10 mouse cellular contexts compared by ENCODE assay signal in the genomic region with DNA sequence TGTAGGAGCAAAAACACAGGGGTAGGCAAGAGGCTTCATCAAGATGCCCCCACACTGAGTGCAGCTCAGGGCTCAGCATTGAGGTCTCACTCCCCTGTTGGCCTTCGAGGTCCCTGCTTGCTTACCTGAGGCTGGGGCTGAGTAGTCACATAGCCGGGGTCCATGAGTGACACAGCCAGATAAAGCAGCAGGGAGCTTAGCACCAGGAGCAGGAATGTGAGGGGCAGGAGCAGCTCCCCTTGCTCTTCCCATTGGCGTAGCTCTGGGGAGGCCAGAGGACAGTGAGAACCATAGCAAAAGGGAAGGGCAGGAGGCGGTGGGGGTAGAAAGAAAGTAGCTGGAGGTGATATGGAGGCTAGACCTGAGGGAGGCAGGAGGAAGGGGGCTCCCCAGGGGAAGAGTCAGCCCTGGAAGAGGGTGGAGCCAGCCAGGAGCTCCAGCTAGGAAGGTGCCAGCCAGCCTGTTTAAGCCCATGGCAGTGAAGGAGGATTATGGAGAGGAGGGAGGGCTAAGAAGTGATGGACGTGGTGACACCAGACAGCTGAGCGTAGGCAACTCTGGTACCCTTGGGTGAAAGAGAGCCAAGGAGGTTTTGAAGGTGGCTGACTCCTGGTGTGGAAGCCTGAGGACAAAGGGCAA. TPM values are rescaled to one million over a fixed set of nuclear protein-coding genes. Genes with fewer than 3 reads are reported as not detected.
DNase-seq lines count a peak whose midpoint lies in the region; ATAC-seq and TF ChIP-seq lines count a peak whose summit lies in the region.
"Had no signal": no experiment of that assay in that cellular context is flagged by ENCODE, and none has a peak within 500 bp of the region (broad histone marks: within the 10 kb centered on the region; RNA-seq: fewer than 3 reads in every experiment).

No protein-coding gene starts in this region.

- no peak for TF ChIP-seq CTCF in testis, adult 2 months (IDR thresholded peaks at IDR 0.05; ENCODE audit: control insufficient read depth, insufficient read depth, insufficient replicate concordance, low read depth, low read length)

- intact Hi-C loops in gastrocnemius, postnatal 14 days (cut with DNase I; ENCODE audit: low total_unique reads): no loop called here

- no peaks in the 10 kb centered on the region for H3K9me3 ChIP-seq in limb, embryonic 15.5 days
- H3K9me3 ChIP-seq in stomach, embryonic 16.5 days (replicated peaks; ENCODE audit: control insufficient read depth, low read length): no peaks in the 10 kb centered on the region

- H3K27me3 ChIP-seq in testis, adult 2 months (ENCODE audit: control insufficient read depth, insufficient read depth, low read length): no peaks in the 10 kb centered on the region
- no peaks in the 10 kb centered on the region for H3K27me3 ChIP-seq in limb, embryonic 15.5 days
- no peaks in the 10 kb centered on the region for H3K27me3 ChIP-seq in stomach, embryonic 16.5 days (ENCODE audit: control insufficient read depth, insufficient read depth, low read length)

- TF ChIP-seq POLR2A in testis, adult 2 months (IDR thresholded peaks at IDR 0.05; ENCODE audit: control insufficient read depth, low read depth, low read length): no peak

- no peaks in the 10 kb centered on the region for H3K36me3 ChIP-seq in testis, adult 2 months (ENCODE audit: control insufficient read depth, insufficient read depth, low read length)
- peaks cover 31% of the 10 kb centered on the region for H3K36me3 ChIP-seq in limb, embryonic 15.5 days
- H3K36me3 ChIP-seq in stomach, embryonic 16.5 days (ENCODE audit: control insufficient read depth, insufficient read depth, low read length): no peaks in the 10 kb centered on the region

- H3K9ac ChIP-seq in limb, embryonic 15.5 days: 0 out of 2 replicates have a peak overlapping the region, but pooled peaks have one; percentile 31
- peak overlapping the region; percentile 85; the same call in 1 of the 2 replicates for H3K9ac ChIP-seq in stomach, embryonic 16.5 days (ENCODE audit: low read length)

- H3K27ac ChIP-seq in testis, adult 2 months (ENCODE audit: control insufficient read depth, insufficient read depth, low read depth, low read length): no peak overlapping the region
- peak overlapping the region; percentile 82; the same call in 1 of the 2 replicates for H3K27ac ChIP-seq in limb, embryonic 15.5 days
- no peak overlapping the region for H3K27ac ChIP-seq in stomach, embryonic 16.5 days (ENCODE audit: low read length)

- no peak for ATAC-seq in limb, embryonic 15.5 days (ENCODE audit: insufficient number of reproducible peaks, low FRiP score, low TSS enrichment, low read depth)
- no peak for ATAC-seq in stomach, embryonic 16.5 days (ENCODE audit: insufficient read depth, low FRiP score)
- ATAC-seq in monocyte, adult 5-6 weeks (replicated peaks; ENCODE audit: insufficient number of reproducible peaks, low FRiP score, low TSS enrichment, poor library complexity, severe bottlenecking): no peak

- H3K4me2 ChIP-seq in limb, embryonic 15.5 days: peak overlapping the region; percentile 77
- peak overlapping the region; percentile 87 for H3K4me2 ChIP-seq in stomach, embryonic 16.5 days (ENCODE audit: low read depth, low read length)

- H3K4me3 ChIP-seq in testis, adult 2 months (ENCODE audit: control insufficient read depth, low read depth, low read length): peak overlapping the region; percentile 81
- H3K4me3 ChIP-seq in limb, embryonic 15.5 days: peak overlapping the region; percentile 69
- peak overlapping the region; percentile 69 for H3K4me3 ChIP-seq in stomach, embryonic 16.5 days (replicated peaks; ENCODE audit: low read length)

- WGBS in limb, embryonic 15.5 days: 57% methylated on average over 6 of the region's 6 CpGs
- 43% methylated on average over 6 of the region's 6 CpGs for WGBS in stomach, embryonic 16.5 days

- DNase-seq in adrenal gland, postnatal 10 days: peak; percentile 12
- no peak for DNase-seq in adrenal gland, postnatal 36 days
- no peak for DNase-seq in testis, postnatal 10 days (ENCODE audit: low spot score)
- no peak for DNase-seq in gastrocnemius, postnatal 14 days
- DNase-seq: cerebellum, postnatal 14 days; layer of hippocampus, adult 9-11 months had no signal

- peaks cover 11% of the 10 kb centered on the region for H3K4me1 ChIP-seq in testis, adult 2 months (ENCODE audit: control insufficient read depth, insufficient read depth, low read length)
- H3K4me1 ChIP-seq in limb, embryonic 15.5 days: peaks cover 23% of the 10 kb centered on the region
- H3K4me1 ChIP-seq in stomach, embryonic 16.5 days (ENCODE audit: control insufficient read depth, insufficient read depth, low read length): no peaks in the 10 kb centered on the region

RNA-seq across cellular contexts. Expression of gene Zdhhc12, which starts 1.0 kb away (rescaled TPM):
- total RNA-seq in adrenal gland, postnatal 10 days (2021): 10 to 100 TPM; 14.9 to 19.0 TPM
- total RNA-seq in adrenal gland, postnatal 36 days (2021): 10 to 100 TPM; 16.2 to 25.8 TPM
- 156 and 170 TPM in 2 replicates for polyA plus RNA-seq in testis, adult 2 months (2012; rRNA removed)
- polyA plus RNA-seq in limb, embryonic 15.5 days (2015; fragmentation: Nextera tagmentation; extraction: Ambion mirVana): 21.1 and 21.6 TPM in 2 replicates
- polyA plus RNA-seq in stomach, embryonic 16.5 days (2015; fragmentation: Nextera tagmentation; extraction: Ambion mirVana): 37.4 and 41.4 TPM in 2 replicates
- total RNA-seq in gastrocnemius, postnatal 14 days (2021): 1 to 10 TPM; 3.5 to 4.0 TPM
- 2.6 to 7.1 TPM (median 6.6 TPM) in 3 replicates for total RNA-seq in monocyte, adult 5-6 weeks (2017)

RNA-seq across cellular contexts. Expression of gene Pkn3, which starts 14.9 kb away (rescaled TPM):
- 10 to 100 TPM in 1 of 2 experiments, 1 to 10 TPM in 1; 6.3 to 10.1 TPM for total RNA-seq in adrenal gland, postnatal 10 days (2021)
- 1 to 10 TPM; 5.5 to 6.3 TPM for total RNA-seq in adrenal gland, postnatal 36 days (2021)
- polyA plus RNA-seq in testis, adult 2 months (2012; rRNA removed): 5.8 and 6.0 TPM in 2 replicates
- 8.6 and 10.4 TPM in 2 replicates for polyA plus RNA-seq in limb, embryonic 15.5 days (2015; fragmentation: Nextera tagmentation; extraction: Ambion mirVana)
- 8.9 and 9.6 TPM in 2 replicates for polyA plus RNA-seq in stomach, embryonic 16.5 days (2015; fragmentation: Nextera tagmentation; extraction: Ambion mirVana)
- total RNA-seq in gastrocnemius, postnatal 14 days (2021): 1 to 10 TPM; 5.9 to 6.4 TPM
- total RNA-seq in monocyte, adult 5-6 weeks (2017): 0.38 to 1.1 TPM (median 0.39 TPM) in 3 replicates

RNA-seq across cellular contexts. Expression of gene Zer1, which starts 32.0 kb away (rescaled TPM):
- total RNA-seq in adrenal gland, postnatal 10 days (2021): 10 to 100 TPM; 29.9 to 45.4 TPM
- total RNA-seq in adrenal gland, postnatal 36 days (2021): 10 to 100 TPM; 32.0 to 40.7 TPM
- polyA plus RNA-seq in testis, adult 2 months (2012; rRNA removed): 62.3 and 62.4 TPM in 2 replicates
- 6.5 and 8.6 TPM in 2 replicates for polyA plus RNA-seq in limb, embryonic 15.5 days (2015; fragmentation: Nextera tagmentation; extraction: Ambion mirVana)
- 5.1 and 5.4 TPM in 2 replicates for polyA plus RNA-seq in stomach, embryonic 16.5 days (2015; fragmentation: Nextera tagmentation; extraction: Ambion mirVana)
- total RNA-seq in gastrocnemius, postnatal 14 days (2021): 10 to 100 TPM; 17.7 to 20.6 TPM
- total RNA-seq in monocyte, adult 5-6 weeks (2017): 10.0 to 26.5 TPM (median 12.6 TPM) in 3 replicates

RNA-seq across cellular contexts. Expression of gene Set, which starts 35.2 kb away (rescaled TPM):
- total RNA-seq in adrenal gland, postnatal 10 days (2021): 100 to 1,000 TPM; 216 to 221 TPM
- 100 to 1,000 TPM; 255 to 277 TPM for total RNA-seq in adrenal gland, postnatal 36 days (2021)
- polyA plus RNA-seq in testis, adult 2 months (2012; rRNA removed): 32.7 and 38.9 TPM in 2 replicates
- 323 and 361 TPM in 2 replicates for polyA plus RNA-seq in limb, embryonic 15.5 days (2015; fragmentation: Nextera tagmentation; extraction: Ambion mirVana)
- 324 and 336 TPM in 2 replicates for polyA plus RNA-seq in stomach, embryonic 16.5 days (2015; fragmentation: Nextera tagmentation; extraction: Ambion mirVana)
- total RNA-seq in gastrocnemius, postnatal 14 days (2021): 10 to 100 TPM; 75.4 to 90.4 TPM
- 427 to 462 TPM (median 441 TPM) in 3 replicates for total RNA-seq in monocyte, adult 5-6 weeks (2017)

RNA-seq across cellular contexts. Expression of gene Tbc1d13, which starts 41.1 kb away (rescaled TPM):
- total RNA-seq in adrenal gland, postnatal 10 days (2021): 10 to 100 TPM; 47.2 to 64.0 TPM
- total RNA-seq in adrenal gland, postnatal 36 days (2021): 10 to 100 TPM; 49.3 to 56.3 TPM
- 24.4 and 26.2 TPM in 2 replicates for polyA plus RNA-seq in testis, adult 2 months (2012; rRNA removed)
- polyA plus RNA-seq in limb, embryonic 15.5 days (2015; fragmentation: Nextera tagmentation; extraction: Ambion mirVana): 5.5 and 8.0 TPM in 2 replicates
- 5.2 and 5.4 TPM in 2 replicates for polyA plus RNA-seq in stomach, embryonic 16.5 days (2015; fragmentation: Nextera tagmentation; extraction: Ambion mirVana)
- 10 to 100 TPM; 12.0 to 13.7 TPM for total RNA-seq in gastrocnemius, postnatal 14 days (2021)
- 33.8 to 54.8 TPM (median 52.4 TPM) in 3 replicates for total RNA-seq in monocyte, adult 5-6 weeks (2017)
